Mouse (Mus musculus): ENCODE measurements around the gene Gpr84.

Gene Gpr84

DNA sequence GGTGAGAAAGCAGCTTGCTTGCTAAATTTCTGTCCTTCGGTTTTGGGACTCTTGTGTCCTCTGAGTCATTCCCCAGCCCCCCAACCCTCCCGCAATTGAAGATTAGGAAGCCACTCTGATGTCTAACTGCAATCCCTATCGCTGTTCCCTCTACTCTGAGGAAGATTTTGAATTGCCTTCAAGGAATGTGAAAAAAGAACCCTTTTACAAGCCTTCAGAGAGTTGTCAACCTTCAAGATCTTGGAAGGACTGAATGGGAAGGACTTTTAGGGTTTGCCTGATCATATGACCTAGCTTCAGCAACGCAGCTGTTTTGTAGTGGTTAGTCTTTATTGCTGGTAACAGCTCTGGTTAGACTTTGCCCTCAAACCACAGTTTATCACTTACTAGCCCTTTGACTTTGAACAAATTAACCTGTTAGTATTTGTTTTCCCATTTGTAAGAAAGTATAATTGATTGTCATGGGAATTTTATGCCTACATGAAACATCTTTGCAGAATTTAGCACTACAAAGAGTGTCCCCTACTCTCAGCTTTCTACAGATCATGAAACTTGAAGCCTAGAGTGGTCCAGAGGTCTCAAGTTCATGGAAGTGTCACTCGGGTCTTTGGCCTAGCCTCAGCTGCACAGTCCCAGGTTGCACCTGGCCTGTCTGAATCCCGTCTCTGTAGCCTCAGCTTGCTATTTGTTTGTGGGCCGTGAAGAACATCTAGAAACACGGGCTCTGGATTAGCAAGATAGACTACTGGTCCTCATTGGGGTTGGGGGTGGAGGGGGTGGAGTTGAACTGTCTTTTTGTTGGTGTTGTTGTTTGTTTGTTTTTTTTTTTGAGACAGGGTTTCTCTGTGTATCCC, 4.4 kb downstream of the Gpr84 start:
- no peak for DNase-seq (ENCODE audit: low spot score)

DNA sequence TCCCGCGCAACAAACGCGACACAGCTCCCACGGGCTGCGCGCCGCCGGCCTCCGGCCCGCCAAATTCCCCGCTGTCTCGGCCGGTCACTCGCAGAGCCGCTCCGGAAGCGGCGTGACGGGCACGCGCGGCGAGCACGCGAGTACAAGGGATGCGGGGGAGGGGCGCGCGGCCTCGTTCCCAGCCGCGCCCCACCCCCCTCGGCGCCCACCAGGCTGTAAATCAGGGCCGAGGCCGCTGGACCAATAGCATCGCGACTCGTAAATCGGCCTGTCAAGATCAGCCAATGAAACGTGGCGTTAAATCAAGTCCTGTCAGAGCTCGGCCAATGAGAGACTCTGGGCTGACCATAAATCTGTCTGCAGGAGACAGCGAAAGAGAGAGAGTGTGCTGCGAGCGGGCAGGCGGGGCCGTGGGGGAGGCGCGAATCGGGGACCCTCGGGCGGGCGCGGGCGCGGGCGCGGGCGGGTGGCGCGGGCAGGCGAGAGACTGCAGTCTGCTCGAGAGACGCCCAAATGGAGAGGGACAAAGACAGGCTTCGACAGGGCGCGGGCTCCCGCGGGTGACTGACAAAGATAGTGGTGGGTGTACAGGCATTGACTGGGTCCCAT, 5.2 kb downstream of the Gpr84 start:
- peak; percentile 99 for DNase-seq (ENCODE audit: low spot score)

DNA sequence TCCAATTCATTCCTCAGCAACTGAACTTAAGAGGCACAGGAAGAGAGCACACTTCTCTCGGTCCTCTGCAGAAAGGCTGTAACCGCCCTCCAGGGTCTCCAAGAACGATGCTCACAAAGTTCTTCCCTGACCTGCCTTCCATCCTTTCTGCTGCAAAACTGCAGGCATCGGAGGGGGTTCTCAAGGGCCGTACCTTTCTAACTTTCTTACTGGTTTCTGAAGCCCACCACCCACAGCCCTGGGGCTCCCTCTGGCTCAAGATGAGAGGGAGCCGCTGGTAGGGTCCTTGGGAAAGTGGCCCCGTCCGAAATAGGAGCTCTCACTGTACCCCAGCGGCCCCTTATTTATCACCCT, 5.8 kb downstream of the Gpr84 start:
- no peak for DNase-seq (ENCODE audit: low spot score)

DNA sequence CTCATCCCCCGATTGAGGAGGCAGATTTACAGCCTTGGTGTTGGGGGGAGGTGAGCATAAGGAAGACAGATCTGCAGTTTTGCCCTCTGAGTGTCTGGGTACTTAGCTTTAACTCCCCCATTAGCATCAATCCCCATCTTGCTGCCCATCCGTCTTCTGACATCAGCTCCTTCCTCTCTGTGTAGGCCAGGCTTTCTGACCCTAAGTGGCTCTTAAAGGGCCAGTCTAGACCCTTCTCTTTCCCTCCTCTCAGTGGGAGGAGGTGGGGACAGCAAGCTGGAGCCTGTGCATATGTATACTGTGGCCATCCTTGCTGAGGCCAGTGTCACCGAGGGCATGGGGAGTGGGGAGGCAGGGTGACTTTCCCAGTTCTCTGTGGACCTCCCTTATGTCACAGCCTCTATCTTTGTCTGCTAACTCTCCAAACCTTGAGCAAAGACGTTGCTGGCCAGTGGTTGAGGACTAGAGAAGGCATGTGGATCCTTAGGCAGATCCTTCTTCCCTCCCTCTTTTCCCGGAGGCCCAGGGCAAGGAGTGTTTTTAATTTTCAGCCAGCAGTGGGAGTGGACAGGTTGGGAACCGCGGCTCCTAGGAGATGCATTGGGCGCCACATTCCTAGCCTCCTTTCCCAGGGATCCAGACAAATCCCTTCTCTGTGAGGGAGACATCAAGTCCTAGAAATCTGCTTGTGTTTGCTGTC, 6.3 kb downstream of the Gpr84 start:
- no peak for DNase-seq (ENCODE audit: low spot score)

DNA sequence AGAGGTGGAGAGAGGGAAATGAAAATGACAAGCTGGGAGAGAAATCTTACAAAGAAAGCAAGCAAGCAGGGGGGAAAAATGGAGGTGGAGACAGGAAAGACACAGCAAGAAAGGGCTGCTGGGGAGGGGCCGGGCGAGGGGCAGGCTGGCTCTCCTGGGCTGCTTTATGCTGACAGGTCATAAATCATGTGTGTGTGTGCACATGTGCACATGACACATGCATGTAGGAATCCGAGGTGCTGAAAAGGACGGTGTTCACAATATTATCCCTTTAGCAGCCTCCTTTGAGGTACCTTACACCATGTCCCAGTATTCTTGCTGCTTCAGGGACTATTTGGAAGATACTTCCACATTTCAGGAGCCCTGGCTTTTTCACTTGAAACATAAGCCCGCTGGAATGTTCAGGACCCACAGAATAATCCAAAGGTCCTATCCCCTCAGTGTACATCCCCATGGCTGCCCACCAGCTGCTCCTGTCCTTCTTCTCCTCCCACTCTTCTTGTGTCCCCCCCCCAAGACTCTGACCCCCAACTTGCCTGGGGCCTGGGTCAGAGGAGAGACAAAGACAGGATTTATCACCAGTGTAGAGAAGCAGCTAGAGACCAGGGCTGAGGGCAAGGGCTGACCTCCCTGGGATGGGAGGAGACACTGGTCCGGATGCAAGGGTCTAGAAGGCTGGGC, 7.9 kb downstream of the Gpr84 start:
- no peak for DNase-seq (ENCODE audit: low spot score)

DNA sequence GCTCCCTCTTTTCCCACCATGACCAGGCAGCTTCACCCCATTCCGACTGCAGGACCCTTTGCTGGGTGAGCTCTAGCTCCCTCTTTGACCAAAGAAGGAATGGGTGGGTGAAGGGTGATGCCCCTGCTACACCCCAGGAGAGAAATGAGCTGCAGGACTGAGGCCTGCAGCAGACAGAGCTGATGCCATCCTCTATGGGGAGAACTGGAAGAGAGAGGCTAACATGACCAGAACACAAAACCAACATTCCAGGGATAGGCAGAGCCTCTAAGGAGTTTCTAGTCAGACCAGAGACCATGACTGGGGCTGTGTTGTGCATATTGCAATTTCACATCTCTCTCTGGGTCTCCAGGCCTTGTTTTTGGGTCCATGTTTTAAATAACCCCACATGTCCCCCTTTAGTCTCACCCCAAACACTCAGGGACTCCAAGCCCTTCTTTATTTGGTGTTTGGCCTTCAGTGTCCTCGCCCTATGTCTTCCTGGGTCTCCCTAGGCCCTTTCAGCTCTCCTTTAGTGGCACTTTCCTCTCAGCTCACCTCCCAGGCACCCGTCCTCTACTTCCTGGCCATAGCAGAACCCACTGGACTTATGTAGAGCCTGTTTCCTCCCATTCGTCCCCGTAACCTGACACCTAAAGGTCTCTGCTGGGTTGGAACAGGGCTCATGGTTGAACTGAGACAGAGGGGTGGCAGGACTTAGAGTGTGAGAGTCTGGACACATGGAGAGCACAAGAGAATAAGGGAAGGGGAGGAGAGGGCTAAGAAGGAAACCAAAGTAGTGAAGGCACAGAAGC, 8.7 kb downstream of the Gpr84 start:
- no peak for DNase-seq (ENCODE audit: low spot score)

DNA sequence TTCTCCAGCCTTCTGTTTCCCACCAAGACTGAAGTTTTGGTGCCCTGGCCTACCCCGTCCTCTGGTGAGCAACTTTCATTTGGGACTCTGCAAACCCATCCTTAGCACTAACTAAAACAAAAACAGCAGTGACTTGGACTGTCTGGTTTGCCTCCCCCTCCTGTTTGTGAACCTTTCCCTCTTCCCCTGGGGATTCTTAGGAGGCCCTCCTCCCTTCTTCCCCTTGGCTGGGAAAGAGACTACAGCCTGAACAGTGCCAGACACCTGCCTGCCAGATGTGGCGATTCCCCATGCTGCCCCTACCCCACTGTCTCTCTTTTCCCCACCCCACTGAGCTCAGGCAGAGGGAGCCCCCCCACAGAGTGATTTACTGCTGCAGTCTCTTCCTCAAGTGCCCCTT, 9.4 kb downstream of the Gpr84 start:
- no peak for DNase-seq (ENCODE audit: low spot score)

DNA sequence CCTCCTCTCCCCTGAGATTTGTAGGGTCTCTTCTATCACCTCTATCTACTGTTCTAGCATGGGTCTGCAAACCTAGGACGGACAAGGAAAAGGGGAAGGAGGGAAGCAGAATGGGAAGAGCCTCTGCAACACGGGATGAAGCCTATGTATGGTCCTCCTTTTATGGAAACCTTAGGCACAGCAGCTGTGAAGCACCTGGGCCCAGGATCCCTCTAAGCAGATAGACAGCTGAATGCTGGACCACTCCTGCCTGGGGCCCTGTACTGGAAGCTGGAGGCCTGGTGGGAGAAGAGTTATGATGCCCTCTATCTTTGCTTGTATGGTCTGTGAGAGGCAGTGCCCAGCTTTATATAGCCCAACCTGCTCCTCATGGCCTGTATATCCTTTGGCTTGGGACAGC, 9.9 kb downstream of the Gpr84 start:
- DNase-seq (ENCODE audit: low spot score), result no peak

DNA sequence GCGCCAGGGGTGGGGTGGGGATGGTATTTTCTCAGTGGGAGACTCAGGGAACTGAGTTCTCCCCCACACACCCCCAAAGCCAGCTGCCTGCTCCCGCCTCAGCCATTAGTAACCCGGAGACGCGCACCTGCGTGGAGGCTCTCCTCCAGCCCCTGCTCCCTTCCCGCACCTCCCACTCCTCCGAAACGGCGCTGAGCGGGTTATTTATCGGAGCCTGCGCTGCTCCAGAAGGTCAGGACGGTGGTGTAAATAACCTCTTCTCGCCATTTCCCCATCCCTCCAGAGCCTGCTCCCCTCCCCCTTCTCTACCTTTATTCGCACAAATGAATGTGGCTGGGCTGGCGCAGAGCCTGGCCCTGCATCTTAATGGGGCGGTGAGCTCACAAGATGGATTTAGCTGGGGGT, 10.3 kb downstream of the Gpr84 start:
- DNase-seq (ENCODE audit: low spot score), result no peak

DNA sequence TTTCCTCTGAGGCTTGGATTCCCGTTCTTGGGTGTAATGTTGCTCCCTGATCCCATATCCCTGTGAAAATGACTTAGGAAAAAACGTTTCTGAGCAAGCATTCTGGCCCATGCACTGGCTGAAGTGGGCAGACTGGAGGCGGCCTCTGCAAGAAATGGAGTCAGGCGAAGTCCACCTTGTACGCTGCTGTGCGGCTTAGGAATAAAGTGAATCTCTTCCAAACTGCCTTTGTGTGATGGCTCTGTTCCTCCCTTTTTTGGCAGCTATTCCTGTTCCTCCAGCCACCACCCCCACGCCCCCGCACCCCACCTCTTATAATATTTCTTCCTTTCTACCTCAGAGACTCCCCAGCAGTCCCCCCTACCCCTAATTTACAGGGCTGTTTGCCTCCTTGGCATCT, 10.8 kb downstream of the Gpr84 start:
- DNase-seq (ENCODE audit: low spot score), result no peak

DNA sequence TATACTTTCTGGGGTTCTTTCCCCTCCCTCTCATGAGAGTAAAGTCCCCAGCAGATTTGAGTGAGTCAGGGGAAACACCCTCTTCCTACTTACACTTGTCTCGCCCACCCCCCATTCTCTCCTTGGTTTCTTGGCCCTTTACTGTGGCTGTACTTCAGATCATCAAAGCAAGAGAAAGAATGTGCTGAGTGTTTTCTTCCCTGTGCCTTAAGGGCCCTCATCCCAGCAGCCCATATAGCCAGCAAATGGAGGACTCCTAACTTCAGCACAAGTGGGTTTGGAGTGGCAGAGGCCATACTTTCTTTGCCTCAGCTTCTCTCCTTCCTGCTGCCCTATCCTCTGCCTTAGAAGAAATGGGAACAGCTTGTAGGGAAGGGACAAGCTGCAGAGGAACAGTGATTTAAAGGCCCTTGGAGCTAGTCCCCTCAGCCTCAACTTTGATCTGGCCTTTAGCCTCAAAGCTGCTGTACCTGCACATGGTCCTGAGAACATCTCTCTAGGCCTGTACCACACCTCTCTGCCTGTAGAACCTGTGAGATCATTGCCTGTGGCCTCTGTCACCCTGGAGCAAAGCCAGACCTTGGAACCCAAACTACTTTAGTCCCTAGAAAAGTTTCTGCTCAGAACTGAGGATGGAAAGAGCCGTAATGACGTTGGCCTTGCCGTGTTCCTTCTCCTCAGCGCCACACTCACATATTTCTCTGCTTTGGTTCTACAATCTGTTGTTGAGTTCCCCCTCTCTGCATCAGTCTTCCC, 11.4 kb downstream of the Gpr84 start:
- DNase-seq (ENCODE audit: low spot score), result no peak

DNA sequence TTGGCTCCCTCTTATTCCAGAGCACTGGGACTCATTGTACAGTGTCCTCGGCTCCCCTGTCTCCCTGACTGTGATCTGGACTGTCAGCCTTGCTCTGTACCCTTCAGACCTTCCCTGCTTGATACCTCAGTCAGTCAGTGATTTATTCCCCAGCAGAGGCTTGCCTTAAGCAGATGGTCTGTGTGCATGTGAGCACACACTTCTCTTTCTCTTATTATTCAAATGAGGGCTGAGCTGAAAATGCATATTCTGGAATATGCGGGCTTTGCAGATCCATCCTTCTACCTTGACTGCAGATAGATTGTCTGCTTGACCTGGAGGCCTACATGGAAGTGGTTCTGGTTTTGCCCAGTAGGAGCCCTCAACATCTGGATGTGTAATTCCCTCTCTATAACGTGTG, 12.4 kb downstream of the Gpr84 start:
- DNase-seq (ENCODE audit: low spot score), result no peak

DNA sequence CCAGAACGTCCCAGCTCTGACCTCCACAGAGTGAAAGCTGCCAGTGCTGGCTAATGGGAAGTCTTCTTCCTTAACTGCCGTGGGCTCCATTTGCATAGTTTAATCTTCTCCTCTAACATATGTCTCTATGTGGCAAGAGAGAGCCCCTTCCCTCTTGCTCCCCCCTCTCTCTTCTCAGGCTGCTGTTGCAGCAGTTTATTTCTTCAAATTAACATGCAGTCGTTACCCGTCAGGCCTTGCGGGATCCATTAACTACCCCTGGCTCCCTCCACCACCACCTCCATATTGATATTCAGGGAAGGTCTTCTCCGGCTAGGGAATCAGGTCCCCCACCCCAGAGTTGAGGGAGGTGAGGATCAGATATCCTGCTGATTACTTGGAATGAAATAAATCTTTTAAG, 13.1 kb downstream of the Gpr84 start:
- DNase-seq (ENCODE audit: low spot score), result no peak

DNA sequence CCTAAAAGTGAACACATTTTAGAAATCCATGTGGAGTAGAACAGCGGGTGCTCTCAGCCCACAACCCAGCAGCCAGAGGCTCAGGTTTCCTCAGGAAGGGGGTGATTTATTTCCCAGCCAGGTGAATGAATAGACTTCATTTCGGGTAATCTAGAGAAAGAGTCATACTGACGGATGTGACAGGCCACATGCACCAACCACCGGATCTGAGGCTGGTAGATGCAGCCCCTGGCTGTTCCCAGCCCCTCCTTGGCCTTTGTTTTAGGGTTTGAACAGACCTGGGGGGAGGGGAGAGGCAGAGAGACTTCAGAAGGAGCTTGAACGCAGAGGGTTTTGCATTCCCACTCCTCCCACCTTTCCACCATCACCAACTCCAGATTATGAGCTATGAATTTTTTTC, 14.6 kb downstream of the Gpr84 start:
- DNase-seq (ENCODE audit: low spot score), result no peak

DNA sequence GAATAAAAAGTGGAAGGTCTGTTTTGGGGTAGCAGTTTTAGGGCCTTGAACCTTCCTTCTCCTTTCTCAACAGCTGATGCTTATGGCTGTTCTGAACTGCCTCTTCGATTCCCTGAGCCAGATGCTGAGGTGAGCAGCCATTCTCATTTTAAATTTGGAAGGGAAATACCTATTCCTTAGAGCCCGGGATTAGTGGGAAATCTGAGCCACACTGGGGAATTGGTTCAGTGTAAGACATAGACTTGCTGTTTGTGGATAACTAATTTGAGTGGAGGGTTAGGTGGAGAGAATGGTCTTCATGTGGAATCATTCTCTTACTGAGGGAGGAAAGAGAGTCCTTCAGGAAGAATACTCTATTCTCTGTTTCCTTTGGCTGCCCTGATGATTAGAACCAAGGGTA, 15.8 kb downstream of the Gpr84 start:
- no peak for DNase-seq (ENCODE audit: low spot score)

DNA sequence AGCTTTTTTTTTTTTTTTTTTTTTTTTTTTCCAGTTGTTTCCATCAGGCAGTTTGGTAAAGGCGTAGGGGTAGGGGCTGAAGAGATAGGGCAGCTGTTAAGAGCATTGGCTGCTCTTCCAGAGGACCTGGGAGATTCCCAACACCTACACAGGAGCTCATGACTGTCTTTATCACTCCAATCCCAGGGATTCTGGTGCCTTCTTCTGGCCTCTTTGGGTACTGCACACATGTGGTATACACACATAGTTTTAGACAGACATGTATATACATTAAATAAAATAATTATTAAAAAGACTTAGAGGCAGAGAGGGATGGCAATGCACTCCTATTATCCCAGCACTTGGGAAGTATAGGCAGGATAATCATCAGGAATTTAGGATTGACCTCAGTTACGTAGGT, 17.0 kb downstream of the Gpr84 start:
- DNase-seq (ENCODE audit: low spot score), result no peak

DNA sequence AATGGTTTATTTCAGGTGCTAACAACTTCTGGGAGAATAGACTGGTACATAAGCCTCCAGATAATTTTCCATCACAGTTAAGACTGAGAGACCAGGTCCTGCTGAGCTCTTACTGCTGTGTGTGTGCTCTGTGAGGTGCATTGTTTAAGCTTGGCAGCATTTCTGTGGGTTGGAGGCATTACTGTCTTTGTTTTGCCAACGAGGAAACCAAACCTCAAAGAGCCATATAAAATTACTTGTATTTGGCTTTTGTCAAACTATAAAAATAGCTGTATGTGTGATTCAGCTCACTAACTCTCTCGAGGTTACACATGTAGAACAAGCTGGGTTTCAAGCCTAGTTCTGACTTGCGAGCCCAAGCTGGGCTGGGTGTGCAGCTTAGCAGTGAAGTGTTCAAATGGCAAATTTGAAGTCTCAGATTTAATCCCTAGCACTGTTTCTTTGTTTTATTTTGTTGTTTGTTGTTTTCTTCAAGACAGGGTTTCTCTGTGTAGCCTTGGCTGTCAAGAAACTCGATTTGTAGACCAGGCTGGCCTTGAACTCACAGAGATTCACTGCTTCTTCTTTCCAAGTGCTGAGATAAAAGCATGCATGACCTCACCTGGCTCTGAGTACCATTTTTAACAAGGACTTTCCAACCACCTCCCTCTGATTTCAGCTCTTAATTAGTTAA, 17.6 kb downstream of the Gpr84 start:
- DNase-seq (ENCODE audit: low spot score), result no peak

DNA sequence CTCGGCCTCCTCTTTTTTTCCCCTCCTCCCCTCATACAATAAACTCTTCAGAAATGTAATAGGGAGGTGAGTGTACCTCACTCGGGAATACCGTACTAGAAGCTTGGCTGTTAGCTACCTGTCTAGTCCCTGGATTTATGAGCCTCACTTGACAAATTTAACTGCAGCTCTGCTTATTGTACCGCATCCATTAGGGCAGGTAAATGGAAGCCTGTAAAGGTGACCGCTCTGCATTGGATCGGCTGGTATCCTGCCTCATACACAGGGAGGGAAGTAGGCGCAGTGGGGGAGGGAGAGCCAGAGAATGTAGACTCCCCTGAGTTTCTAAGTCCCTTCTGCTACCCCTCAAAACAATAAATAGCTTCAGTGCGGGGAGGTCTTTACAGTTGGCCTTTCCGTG, 19.6 kb downstream of the Gpr84 start:
- DNase-seq (ENCODE audit: low spot score), result no peak

DNA sequence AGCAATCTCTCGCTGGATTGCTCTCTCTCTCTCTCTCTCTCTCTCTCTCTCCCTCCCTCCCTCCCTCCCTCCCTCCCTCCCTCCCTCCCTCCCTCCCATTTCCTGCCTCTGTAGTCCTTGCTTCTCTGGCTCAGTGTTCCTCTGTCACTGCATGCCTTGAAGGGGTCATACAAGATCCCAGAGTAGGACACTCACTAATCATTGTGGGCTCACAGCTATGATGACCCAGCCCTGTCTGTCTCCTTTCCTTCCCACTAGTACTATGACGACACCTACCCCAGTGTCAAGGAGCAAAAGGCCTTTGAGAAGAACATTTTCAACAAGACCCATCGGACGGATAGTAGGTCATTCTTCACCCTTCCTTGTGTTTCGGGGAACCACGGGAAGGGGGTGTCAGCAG, 20.0 kb downstream of the Gpr84 start:
- no peak for DNase-seq (ENCODE audit: low spot score)

DNA sequence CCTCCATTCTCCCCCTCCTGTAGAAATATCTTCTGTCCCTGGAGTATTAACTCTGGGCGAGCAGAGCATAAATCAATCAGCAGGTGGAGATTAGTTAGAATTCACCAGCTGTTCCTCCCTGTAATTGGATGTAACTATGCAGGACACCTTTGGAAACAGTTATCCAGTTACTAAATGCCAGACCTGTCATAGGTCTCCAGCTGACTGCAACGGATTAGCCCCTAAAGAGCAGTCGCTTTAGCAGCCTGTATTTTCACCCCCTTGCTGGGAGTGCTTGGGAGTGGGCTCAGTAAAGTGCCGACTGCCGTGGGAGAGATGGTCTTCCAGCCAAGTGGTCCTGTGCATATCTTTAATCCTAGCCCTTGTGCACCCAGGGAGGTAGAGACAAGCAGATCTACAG, 20.8 kb downstream of the Gpr84 start:
- DNase-seq (ENCODE audit: low spot score), result no peak

Data from left cerebral cortex, adult 11 months (tissue).